Mouse (Mus musculus): Measurements from ENCODE around the gene Arhgef11.

The Arhgef11 gene

GRCm38 (mm10) chr3:87661291-87661690 is 43.9 kb downstream of the Arhgef11 start:
- no peak for DNase-seq (ENCODE audit: low read depth, low spot score)

GRCm38 (mm10) chr3:87718525-87718924 is 101.2 kb downstream of the Arhgef11 start:
- DNase-seq (ENCODE audit: low read depth, low spot score): no peak

- no peak for DNase-seq (ENCODE audit: low read depth, low spot score)
Measured at GRCm38 (mm10) chr3:87724556-87724955, 107.2 kb downstream of the Arhgef11 start.

- no peak for DNase-seq (ENCODE audit: low read depth, low spot score)
Measured at GRCm38 (mm10) chr3:87725396-87726160, 108.2 kb downstream of the Arhgef11 start.

GRCm38 (mm10) chr3:87726191-87726590 is 108.8 kb downstream of the Arhgef11 start:
- no peak for DNase-seq (ENCODE audit: low read depth, low spot score)

GRCm38 (mm10) chr3:87728696-87729095 is 111.3 kb downstream of the Arhgef11 start:
- no peak for DNase-seq (ENCODE audit: low read depth, low spot score)

- DNase-seq (ENCODE audit: low read depth, low spot score): no peak
Measured at GRCm38 (mm10) chr3:87733098-87733497, 115.7 kb downstream of the Arhgef11 start.

GRCm38 (mm10) chr3:87733984-87734761 is 116.8 kb downstream of the Arhgef11 start:
- DNase-seq (ENCODE audit: low read depth, low spot score): no peak

GRCm38 (mm10) chr3:87735335-87735734 is 118.0 kb downstream of the Arhgef11 start:
- no peak for DNase-seq (ENCODE audit: low read depth, low spot score)

- DNase-seq (ENCODE audit: low read depth, low spot score): no peak
Measured at GRCm38 (mm10) chr3:87738906-87739305, 121.5 kb downstream of the Arhgef11 start.

- DNase-seq (ENCODE audit: low read depth, low spot score): no peak
Measured at GRCm38 (mm10) chr3:87742013-87742412, 124.7 kb downstream of the Arhgef11 start.

- DNase-seq (ENCODE audit: low read depth, low spot score): peak; percentile 51
Measured at GRCm38 (mm10) chr3:87742735-87743134, 125.4 kb downstream of the Arhgef11 start.

GRCm38 (mm10) chr3:87743927-87744326 is 126.6 kb downstream of the Arhgef11 start:
- DNase-seq (ENCODE audit: low read depth, low spot score): peak; percentile 36

- DNase-seq (ENCODE audit: low read depth, low spot score): no peak
Measured at GRCm38 (mm10) chr3:87745036-87745659, 127.8 kb downstream of the Arhgef11 start.

GRCm38 (mm10) chr3:87748431-87748830 is 131.1 kb downstream of the Arhgef11 start, which contains the start of gene Lrrc71:
Gene Lrrc71 (minus strand): TSS chr3:87748625.
- no peak for DNase-seq (ENCODE audit: low read depth, low spot score)

- peak; percentile 65 for DNase-seq (ENCODE audit: low read depth, low spot score)
Measured at GRCm38 (mm10) chr3:87749036-87749435, 131.7 kb downstream of the Arhgef11 start.

GRCm38 (mm10) chr3:87749977-87750376 is 132.6 kb downstream of the Arhgef11 start:
- DNase-seq (ENCODE audit: low read depth, low spot score): no peak

GRCm38 (mm10) chr3:87752567-87752966 is 135.2 kb downstream of the Arhgef11 start:
- no peak for DNase-seq (ENCODE audit: low read depth, low spot score)

- no peak for DNase-seq (ENCODE audit: low read depth, low spot score)
Measured at GRCm38 (mm10) chr3:87753829-87754228, 136.5 kb downstream of the Arhgef11 start.

GRCm38 (mm10) chr3:87755964-87756363 is 138.6 kb downstream of the Arhgef11 start:
- DNase-seq (ENCODE audit: low read depth, low spot score): peak; percentile 67

GRCm38 (mm10) chr3:87756488-87756887 is 139.1 kb downstream of the Arhgef11 start:
- DNase-seq (ENCODE audit: low read depth, low spot score): no peak

GRCm38 (mm10) chr3:87758641-87759040 is 141.3 kb downstream of the Arhgef11 start:
- no peak for DNase-seq (ENCODE audit: low read depth, low spot score)
